Mouse (Mus musculus) heart, postnatal 4 days (tissue): ENCODE results near the gene Cenpj. TPM values are rescaled to one million over a fixed set of nuclear protein-coding genes. Genes with fewer than 3 reads are reported as not detected.

Experiments
- DNase-seq: peaks from one replicate; pipeline ENCODE4 v3.0.0; 2021
- total RNA-seq, 2 experiments: library from RNA; stranded (reverse); gene quantifications; 2 replicates each; pipeline ENCODE4 v1.2.3; 2021

Gene Cenpj
- 1 to 10 TPM; 5.7 to 6.8 TPM for total RNA-seq

DNA sequence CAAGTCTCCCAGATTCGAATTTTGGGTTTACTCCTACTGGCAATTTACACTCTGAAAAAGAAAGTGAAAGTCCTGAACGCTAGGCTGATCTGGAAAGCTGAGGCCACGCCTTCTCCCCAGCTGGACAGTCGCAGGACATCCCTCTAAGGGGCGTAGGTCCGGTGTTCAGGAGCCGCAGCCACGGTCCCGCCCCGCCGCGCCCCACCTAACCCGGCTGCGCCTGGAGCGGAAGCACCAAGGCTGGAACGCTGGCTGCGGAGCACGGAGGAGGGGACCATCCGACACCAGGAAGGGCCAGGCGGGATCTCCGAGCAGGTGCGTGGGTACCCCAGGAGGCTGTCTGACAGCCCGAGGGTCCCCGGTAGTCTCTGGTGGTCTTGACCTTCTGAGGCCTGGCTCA lies at the start of gene Cenpj, which contains the start of gene Parp4:
Gene Cenpj, minus strand, starts transcription at position 10 of the 400 bp plus-strand sequence.
Gene Parp4, plus strand, starts transcription at position 204 of the 400 bp plus-strand sequence.
- DNase-seq, result peak; percentile 89

DNA sequence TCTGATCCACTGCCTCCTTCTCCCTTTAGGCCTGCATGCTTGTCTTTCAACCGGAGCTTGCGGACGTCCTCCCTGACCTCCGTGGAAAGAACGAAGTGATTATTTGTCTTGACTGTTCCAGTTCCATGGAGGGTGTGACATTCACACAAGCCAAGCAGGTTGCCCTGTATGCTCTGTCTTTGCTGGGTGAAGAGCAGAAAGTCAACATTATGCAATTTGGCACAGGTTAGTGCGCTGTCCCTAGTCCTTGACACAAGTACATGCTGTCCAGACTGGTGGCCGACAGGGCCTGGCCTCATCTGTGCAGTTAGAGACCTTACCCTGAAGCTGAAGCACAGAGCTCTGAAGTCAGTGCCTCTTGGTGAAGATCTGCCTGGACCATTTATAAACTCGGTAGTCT lies 45.2 kb upstream of the Cenpj start:
- DNase-seq, result no peak

DNA sequence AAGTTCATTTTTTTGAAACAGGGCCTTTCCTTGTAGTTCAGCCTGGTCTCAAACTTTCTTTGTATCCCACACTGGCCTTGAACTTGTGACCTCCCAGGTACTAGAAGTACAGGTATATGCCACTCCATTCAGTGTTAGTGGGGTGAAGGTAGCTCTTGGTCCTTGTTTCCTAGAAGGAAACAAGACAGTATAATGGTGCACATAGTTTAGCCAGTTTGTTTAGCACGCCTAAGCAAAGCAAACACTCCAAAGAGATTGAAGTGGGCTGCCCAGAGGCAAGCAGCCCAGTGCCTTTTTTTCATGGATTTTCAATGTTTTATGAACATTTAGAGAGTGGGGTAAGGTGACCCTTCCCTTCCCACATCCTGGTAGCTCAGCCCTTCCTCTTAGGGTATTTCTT lies 42.2 kb upstream of the Cenpj start:
- no peak for DNase-seq

DNA sequence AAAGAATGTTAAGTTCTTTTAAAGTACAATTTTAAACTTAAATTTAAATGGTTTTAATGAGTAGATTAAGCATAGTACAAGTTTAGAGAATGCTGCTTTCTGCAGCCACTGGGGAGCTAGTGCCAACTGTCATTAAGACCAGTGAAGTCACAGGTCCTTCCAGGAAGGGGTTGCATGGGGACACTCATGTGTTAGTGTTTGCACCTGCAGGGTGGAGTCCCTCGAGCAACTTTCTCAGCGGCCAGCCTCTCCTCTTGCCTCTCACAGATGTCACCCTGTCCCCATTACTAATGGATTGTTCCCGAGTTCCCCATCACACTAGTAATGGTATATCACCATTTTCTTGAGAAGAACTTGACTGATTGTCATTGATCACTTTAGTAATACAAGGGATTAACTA lies 38.0 kb upstream of the Cenpj start:
- DNase-seq, result no peak

DNA sequence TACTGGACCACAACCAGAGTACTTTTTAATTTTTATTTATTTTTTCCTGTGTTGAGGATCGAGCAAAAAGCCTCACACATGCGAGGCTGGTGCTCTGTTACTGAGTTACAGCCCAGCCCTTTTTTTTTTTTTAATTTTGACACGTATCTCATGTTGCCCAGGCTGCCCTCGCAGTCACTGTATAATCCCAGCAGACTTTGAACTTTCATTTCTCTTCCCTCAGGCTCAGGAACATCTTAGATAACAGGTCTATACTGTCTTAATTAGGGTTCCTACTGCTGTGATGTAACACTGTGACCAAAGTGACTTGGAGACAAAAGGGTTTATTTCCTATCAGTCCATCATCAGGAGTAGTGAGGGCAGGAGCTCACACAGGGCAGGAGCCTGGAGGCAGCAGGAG lies 29.9 kb upstream of the Cenpj start:
- DNase-seq, result no peak

DNA sequence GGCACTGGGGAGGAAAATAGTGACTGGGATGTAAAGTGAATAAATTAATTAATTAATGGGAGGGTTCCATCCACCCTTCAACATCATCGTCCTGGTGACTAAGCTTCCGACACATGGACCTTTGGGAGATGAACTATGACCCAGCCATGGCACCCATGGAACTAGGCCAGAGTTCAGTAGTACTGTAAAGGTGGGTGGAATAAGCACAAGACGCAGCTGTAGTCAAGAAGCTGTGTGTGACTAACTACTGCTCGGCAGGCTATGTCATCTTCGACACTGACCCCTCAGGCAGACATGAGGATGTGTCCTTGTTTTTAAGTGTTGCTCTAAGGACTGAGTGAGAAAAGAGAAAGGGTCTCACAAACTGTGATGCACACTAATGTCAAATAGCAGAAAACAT lies 29.2 kb upstream of the Cenpj start:
- no peak for DNase-seq

DNA sequence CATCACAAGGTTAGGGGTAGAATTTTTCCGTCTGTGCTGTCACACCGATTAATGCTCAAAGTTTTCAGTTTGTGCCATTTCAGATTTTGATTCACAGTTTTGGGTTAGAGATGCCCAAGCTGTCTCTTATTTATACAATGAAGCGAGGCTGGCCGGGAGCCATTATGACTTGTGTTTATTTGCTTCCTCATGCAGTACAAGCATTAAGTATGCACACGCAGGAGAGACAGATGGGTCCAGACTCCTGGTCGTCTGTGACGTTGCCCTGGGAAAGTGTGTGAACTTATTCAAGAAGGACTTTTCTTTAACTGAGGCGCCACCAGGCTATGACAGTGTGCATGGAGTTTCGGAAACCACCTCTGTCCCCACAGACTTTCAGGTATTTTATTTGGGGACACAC lies 26.8 kb upstream of the Cenpj start:
- DNase-seq, result no peak

DNA sequence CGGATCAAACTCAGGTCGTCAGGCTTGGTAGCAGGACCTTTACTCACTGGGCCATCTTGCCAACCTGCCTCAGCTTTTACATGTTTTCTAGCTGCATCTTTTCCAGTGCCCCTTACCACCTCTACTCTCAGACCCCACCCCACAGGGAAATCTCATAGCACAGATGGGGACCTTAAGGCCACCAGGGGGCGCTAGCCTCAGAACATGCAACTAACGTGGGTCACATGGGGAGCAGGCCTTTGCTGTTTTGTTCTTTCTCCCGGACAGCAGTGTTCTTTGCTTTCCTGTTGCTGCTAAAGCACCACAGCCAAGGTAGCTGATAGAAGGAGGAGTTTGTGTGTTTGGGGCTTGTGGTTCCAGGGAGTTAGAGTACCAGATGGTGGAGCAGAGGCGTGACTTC lies 23.5 kb upstream of the Cenpj start:
- DNase-seq, result peak; percentile 67

DNA sequence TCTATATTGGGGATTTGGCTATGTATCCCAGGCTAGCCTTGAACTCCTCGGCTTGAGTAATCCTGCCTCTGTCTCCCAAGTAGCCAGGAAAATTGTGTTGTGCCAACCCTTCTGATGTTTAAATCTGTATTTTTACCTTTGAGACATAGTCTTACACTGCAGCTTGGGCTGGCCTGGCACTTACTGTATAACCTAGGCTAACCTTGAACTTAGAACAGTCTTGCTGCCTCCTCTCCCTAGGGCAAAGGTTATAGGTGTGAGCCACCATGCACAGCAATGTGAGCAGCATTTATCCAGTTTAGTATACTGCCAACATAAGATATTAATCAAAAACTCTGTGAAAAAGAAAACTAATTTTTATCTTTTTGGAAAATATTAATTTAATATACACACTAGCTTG lies 19.6 kb upstream of the Cenpj start:
- no peak for DNase-seq

DNA sequence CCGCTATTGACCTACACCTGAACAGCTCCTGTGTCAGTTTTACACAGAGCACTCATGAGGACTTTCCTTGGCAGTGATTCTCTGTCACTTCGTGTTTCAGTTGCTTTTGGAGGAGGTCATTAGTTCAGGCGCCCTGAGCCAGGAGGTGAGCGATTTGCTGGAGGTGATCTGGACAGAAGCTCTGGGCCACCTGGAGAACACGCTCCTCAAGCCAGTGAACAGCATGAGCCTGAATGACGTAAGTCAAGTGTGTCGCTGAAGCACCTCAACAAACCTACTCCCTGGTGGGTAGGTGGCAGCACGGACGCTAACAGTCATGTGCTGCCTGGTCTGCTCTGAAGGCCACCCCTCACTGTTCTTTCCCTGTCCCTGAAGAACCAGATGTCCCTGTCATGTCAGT lies 17.0 kb upstream of the Cenpj start:
- no peak for DNase-seq

DNA sequence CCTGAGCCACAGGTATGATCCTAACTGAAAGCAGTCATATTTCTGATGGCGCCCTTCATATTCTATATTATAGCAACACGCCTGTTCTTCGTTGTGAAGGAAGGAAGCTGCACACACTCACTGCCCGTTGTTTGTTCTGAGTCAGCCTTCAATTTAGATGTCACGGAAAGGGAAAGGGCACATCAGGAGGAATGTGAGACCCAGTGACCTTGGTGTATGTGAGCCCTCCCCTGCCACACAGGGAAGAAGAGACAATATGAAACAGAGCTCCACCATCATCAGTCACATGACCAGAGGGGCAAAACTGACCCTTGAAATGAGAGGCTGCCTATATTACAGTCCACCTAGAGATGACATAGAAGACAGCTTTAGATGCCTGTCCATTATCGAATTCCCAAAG lies 7.1 kb upstream of the Cenpj start:
- no peak for DNase-seq

DNA sequence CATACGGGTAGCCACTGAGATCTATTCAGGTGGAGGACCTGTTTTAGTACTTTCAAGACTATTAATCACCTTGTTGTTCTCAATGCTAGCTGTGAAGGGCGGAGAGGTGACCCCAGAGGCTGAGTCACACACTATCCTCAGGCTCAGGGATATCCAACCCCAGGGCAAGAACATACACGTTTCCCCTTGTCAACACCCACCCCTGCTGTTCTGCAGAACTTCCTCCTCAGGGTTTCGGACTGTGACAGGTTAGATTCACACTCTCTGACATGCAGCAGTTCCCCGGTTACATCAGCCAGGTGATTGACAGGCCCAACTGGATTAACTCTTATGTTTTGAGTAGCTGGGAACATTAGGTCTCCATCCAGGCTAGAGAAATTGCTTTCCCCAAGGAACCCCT lies 5.9 kb upstream of the Cenpj start:
- no peak for DNase-seq

DNA sequence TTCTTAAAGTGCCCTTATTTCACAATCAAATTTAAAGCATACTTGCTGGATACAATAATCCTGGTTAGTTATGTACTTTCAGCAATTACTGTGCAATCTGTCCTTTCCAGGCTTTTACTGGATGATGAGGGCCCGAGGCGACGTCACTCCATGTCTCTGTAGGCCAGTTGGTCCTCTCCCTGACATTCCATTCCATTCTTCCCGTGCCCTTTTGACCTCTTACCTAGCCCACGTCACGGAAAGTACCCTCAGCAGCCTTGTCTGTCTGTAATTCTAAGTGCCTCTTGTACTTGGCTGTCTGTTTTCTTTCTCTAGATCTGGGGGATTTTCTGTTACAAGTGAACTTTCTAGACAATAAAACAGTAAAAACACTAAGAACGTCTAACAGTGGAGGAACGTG lies 3.8 kb upstream of the Cenpj start:
- no peak for DNase-seq

DNA sequence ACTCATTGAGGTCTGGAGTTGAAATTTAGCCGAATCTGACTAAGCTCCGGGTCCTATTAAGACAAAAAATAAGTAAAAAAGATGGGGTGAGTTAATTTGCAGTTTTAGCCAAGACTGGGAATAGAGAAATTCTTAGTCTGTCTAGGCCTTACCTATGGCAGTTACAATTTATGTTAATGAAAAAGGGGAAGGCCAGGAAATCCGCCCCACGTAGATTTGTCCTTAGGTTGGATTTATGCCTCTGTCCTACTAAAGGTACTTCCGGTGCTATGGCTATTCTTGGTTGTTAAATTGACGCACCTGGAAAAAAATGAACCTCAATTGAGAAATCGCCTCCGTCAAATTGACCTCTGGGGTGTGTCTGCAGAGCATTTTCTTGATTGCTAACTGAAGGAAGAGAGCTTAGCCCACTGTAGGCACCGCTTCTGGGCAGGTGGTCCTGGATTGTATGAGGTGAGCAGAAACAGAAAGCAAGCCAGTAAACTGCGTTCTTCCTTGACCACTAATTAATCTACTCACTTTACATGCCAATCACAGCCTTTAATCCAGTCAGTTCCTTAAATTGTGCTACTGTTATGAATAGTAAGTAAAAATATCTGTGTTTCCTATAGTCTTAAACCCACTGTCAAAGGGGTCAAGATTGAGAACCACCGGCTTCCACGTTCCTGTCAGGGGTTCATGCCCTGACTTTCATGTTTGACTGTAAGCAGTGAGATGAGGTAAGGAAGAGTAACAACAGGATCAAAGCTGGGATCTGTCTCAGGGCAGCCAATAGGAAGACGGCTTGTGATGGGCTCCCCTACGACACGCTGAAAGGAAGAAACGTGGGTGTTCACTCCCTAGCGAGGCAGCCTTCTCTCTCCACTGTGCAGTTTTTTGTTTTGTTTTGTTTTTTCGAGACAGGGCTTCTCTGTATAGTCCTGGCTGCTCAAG lies 1.0 kb upstream of the Cenpj start:
- DNase-seq, result no peak

DNA sequence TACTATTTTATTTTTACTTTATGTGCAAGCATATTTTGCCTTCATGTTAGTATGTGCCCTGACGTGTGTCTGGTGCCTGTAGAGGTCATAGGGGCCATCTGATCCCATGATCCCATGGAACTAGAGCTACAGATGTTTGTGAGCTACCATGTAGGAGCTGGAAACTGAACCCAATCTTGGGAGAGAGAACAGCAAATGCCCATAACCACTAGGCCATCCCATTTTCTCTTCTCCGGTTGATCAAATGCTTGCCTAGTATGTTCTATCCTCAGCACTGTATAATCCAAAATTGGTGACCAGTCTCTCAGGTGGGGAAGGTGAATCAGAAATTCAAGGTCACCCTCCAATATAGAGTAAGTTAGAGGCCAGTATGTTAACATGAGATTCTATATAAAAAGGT lies 2.7 kb downstream of the Cenpj start:
- no peak for DNase-seq

DNA sequence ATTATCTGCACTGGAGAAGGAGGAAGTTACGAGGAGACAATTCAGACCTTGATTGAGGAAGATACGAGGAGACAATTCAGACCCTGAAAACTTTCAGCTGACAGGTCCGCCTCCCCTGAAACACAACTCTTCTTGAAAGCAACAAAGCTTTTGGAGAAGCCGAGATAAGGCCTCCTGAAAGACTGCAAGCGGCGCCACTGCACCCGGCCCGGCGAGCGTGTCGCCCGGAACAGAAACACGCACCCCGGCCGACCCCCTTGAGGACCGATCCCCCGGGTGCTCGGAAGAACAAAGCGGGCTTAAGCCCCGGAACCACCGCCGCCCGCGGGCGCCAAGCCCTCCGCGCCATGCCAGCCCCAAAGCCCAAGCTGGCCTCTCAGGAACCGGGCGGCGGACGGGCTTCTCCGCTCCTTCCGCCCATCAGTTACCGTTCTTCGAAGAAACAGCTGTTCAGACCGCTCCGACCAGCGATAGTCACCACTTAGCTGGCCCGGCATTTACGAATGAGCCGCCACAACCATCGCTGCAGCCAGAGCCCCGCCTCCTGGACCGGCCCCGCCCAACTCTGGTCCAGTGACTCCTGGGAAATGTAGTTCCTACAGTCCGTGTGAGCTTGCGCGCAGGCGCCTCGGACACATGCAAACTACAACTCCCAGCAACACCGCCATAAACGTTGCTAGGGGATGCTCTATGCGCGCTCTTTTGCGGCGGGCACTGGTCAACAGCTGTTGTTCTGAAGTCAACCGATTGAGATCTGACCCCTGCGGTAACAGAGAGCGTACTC lies 3.7 kb downstream of the Cenpj start:
- DNase-seq, result peak; percentile 97

DNA sequence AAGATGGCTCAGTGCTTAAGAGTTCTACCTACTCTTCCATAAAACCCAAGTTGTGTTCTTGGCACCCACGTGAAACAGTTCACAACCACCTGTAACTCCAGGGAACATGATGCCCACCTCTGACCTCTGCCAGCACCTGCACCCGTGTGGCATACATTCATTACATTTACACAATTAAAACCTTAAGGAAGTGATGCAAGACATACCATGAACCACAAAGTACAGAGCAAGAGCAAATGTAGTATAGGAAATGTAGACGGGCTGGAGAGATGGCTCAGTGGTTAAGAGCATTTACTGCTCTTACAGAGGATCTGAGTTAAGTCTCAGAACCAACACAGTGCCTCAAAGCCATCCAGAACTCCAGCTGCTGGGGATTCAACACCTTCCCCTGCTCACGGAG lies 6.2 kb downstream of the Cenpj start:
- no peak for DNase-seq

DNA sequence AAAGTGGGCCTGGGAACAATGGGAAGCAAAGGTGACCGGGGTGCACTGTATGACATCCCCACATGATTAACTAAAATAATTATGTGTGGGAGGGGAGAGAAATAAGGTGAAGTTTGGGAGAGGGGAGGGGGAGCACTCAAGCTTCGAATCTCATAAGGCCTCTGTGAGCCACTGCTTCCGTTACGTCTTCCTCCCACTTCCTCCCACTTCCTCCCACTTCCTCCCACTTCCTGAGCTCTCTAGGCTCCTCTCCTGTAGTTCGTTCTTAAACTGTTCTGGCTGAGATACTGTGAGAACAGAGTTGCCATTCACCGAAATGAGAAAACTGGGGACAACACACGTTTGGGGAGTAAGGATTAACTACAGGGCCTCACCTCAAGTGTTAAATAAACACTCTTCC lies 7.7 kb downstream of the Cenpj start:
- no peak for DNase-seq

DNA sequence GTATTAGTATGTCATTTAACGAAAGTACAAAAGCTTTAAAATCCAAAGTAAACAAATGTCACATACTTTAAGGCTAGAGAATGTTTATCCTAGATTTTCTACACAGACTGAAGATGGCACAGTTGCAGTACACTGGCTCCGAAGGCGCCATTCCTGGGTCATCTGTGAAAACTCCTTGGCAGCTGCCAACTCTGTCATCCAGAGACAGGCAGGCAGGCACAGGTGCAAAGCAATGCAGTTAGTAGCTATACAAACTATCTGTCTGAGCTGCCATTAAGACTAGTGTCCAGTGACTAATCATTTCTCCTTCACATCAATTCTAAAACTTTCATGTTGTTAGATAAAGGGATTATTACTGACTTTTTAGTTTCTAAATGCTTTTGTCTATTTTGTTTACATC lies 16.1 kb downstream of the Cenpj start:
- no peak for DNase-seq

DNA sequence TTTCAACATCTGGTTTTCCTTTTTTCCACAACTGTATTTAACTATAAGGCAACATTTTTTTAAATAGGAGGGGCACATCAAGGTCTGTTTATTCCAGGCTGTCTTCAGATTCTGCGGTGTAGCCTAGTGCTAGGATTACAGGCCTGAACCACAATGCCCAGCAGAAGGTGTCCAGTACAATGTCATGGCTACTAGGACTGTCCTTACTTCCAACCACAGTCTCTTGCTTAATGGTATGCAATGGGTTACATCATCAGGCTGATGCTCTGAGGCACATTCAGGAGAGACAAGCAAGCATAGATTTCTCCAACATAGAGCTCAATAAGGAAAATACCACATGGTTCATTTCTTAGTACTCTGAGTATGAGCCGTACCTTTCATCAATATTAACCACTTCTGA lies 20.5 kb downstream of the Cenpj start:
- DNase-seq, result no peak

DNA sequence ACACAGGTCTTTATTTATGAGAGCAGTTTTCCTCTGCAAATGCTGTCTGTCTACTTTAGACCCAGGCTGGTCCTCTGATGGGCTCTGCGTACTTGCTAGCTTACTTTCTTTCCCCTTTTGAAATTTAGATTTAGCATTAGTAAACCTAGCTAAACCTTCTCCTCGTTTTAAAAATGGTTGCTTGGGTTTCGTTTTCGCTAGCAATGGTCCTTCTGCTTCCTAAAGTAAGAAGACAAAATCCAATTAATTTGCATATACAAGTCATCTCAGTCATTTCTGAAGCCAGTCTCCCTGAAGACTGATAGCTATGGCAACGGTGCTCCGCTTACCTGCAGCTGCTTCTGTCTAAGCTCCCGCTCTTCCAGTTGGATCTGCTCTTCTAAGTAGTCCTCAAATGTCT lies 21.9 kb downstream of the Cenpj start:
- no peak for DNase-seq

DNA sequence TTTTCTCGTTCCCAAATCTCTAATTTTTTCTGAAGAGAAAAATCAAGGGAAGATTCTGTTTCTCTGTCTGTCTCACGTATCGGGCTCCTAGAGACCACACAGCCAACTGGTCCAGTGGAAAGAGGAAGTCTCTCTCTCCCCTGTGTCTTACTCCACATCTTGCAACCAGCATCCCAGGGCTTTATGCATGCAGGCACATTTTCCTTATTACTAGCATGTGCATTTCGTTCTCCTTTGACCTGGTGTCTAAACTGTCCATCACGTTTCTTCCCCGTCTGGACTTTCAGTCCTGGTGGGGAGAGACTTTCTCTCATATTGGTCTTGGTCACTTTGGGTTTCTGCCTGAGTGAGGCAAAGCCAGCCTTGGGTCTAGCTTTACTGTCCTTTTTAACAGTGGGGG lies 22.3 kb downstream of the Cenpj start:
- DNase-seq, result no peak

DNA sequence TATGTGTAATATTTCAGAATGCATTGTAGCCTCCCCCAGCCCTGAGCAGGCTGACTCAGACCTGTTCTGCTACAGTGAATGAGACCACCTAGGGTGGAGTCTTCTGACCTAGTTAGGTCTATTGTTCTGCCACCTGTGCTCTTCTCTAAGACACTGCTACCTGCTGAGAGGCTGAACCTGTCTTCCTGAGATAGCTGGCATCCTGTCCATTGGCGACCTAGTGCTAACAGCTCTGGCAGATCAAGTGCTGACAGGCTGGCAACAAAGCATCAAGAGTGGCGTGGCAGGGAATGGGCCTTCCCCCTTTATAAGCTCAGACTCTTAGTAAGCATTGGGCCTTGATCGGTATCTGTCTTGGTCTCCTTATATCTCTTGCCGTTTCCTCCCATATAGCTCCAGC lies 24.3 kb downstream of the Cenpj start:
- no peak for DNase-seq

DNA sequence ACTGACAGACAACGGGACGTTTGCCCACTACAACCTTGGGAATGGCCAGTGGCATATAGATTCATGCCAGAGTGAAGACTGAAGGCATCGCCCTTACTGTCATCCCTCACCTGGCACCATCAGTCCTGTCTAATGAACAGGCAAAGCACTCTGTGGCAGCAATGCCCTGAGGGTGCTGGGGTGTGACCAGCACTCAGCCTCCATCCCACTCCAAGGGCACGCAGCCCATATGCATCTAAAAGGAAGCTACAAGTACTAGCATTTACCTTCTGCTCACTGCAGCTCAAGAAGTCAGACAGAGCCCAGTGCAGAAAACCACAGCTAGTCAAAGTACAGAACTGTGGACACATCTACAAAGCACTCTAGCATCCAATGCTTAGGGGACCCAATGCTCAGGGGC lies 29.7 kb downstream of the Cenpj start:
- DNase-seq, result no peak
